Mouse (Mus musculus) forebrain, embryonic 10.5 days (tissue): ENCODE data around the gene Cygb. TPM values are rescaled to one million over a fixed set of nuclear protein-coding genes. Genes with fewer than 3 reads are reported as not detected.
A peak's percentile ranks its signal among the peaks of the same experiment; 100 is the strongest.
"Not testable (repeated sequence)": the region's sequence is repeated elsewhere in the genome, so short reads cannot be mapped to it uniquely, and the experiment has no call there.

Experiments
- DNase-seq: peaks from one replicate; pipeline ENCODE4 v3.0.0-alpha.2; 2017; ENCODE audit warnings: low spot score; ENCODE audit errors: extremely low spot score
- H3K27ac ChIP-seq: fragments of 300-500 bp; sonication (generic); 2 replicates; pipeline ENCODE4 v1.5.1; 2016; ENCODE audit warnings: mild to moderate bottlenecking
- H3K27me3 ChIP-seq: fragments of 300-500 bp; sonication (generic); 2 replicates; pipeline ENCODE4 v1.6.1; 2016; ENCODE audit warnings: mild to moderate bottlenecking; ENCODE audit not compliant: poor library complexity, severe bottlenecking
- H3K36me3 ChIP-seq: fragments of 300-500 bp; sonication (generic); replicated peaks from 2 replicates; pipeline ENCODE4 v1.6.1; 2016; ENCODE audit warnings: mild to moderate bottlenecking, moderate library complexity
- H3K4me1 ChIP-seq: fragments of 300-500 bp; sonication (generic); 2 replicates; pipeline ENCODE4 v1.6.1; 2016
- H3K4me3 ChIP-seq: fragments of 300-500 bp; sonication (generic); 2 replicates; pipeline ENCODE4 v1.5.1; 2016; ENCODE audit warnings: mild to moderate bottlenecking, moderate library complexity
- H3K9me3 ChIP-seq: fragments of 300-500 bp; sonication (generic); 2 replicates; pipeline ENCODE4 v1.6.1; 2016; ENCODE audit warnings: mild to moderate bottlenecking, moderate library complexity
- WGBS: fragments of 180-500 bp; shearing (Covaris S2); methylation state at CpG from one replicate; pipeline ENCODE4 v1.1.7; 2016; 5-methylcytosine and 5-hydroxymethylcytosine counted together
- polyA plus RNA-seq: library from polyadenylated mRNA; unstranded; fragments of >200 nt; fragmentation: Nextera tagmentation; extraction: Ambion mirVana; gene quantifications from 2 replicates; pipeline ENCODE4 v1.2.1, GENCODE M21; 2016

The Cygb gene
- polyA plus RNA-seq, 1 experiment from 2014 or later, result 2.5 TPM

GRCm38 (mm10) chr11:116671112-116671844 is 17.2 kb upstream of the Cygb start:
- Histone ChIP-seq H3K27me3 (peaks cover 20% of the 10 kb centered on the region), H3K9me3 (no peaks in the 10 kb centered on the region), H3K4me1 (peaks cover 55% of the 10 kb centered on the region), H3K27ac (peak overlapping the region; percentile 95), H3K36me3 (peaks cover 38% of the 10 kb centered on the region), H3K4me3 (peak overlapping the region; percentile 91)
- WGBS, result 1% methylated on average over 45 of the region's 45 CpGs
- peak; percentile 95 for DNase-seq

GRCm38 (mm10) chr11:116670386-116670785 is 16.3 kb upstream of the Cygb start:
- no peak overlapping the region for H3K27ac ChIP-seq
- peaks cover 29% of the 10 kb centered on the region for H3K36me3 ChIP-seq
- no peaks in the 10 kb centered on the region for H3K9me3 ChIP-seq
- H3K27me3 ChIP-seq, result peaks cover 20% of the 10 kb centered on the region
- 90% methylated on average over 7 of the region's 7 CpGs for WGBS
- H3K4me1 ChIP-seq, result peaks cover 59% of the 10 kb centered on the region
- DNase-seq, result no peak
- 0 out of 2 replicates have a peak overlapping the region, but pooled peaks have one; percentile 91 for H3K4me3 ChIP-seq

- 75% methylated on average over 13 of the region's 13 CpGs for WGBS
Observed at GRCm38 (mm10) chr11:116669787-116670365, 15.8 kb upstream of the Cygb start.

GRCm38 (mm10) chr11:116669316-116669715 is 15.2 kb upstream of the Cygb start:
- no peak for DNase-seq
- Histone ChIP-seq H3K4me1 (peaks cover 62% of the 10 kb centered on the region), H3K27ac (0 out of 2 replicates have a peak overlapping the region, but pooled peaks have one; percentile 17), H3K4me3 (no peak overlapping the region), H3K36me3 (peaks cover 19% of the 10 kb centered on the region), H3K27me3 (peaks cover 20% of the 10 kb centered on the region), H3K9me3 (no peaks in the 10 kb centered on the region)
- 61% methylated on average over 5 of the region's 5 CpGs for WGBS

More at GRCm38 (mm10) chr11:116669787-116670365, 15.8 kb upstream of the Cygb start:
- H3K4me3 ChIP-seq, result no peak overlapping the region
- H3K4me1 ChIP-seq, result peaks cover 62% of the 10 kb centered on the region
- H3K27ac ChIP-seq, result no peak overlapping the region
- no peaks in the 10 kb centered on the region for H3K9me3 ChIP-seq
- H3K27me3 ChIP-seq, result peaks cover 20% of the 10 kb centered on the region
- peaks cover 24% of the 10 kb centered on the region for H3K36me3 ChIP-seq
- DNase-seq, result no peak

GRCm38 (mm10) chr11:116668839-116669238 is 14.7 kb upstream of the Cygb start:
- WGBS, result 42% methylated on average over 7 of the region's 7 CpGs
- Histone ChIP-seq H3K4me1 (peaks cover 63% of the 10 kb centered on the region), H3K9me3 (no peaks in the 10 kb centered on the region), H3K36me3 (peaks cover 14% of the 10 kb centered on the region), H3K27ac (peak overlapping the region; percentile 17; the same call in 1 of the 2 replicates), H3K4me3 (no peak overlapping the region), H3K27me3 (peaks cover 25% of the 10 kb centered on the region)
- no peak for DNase-seq

- Histone ChIP-seq H3K27ac (peak overlapping the region; percentile 17; the same call in 1 of the 2 replicates), H3K4me3 (no peak overlapping the region), H3K9me3 (no peaks in the 10 kb centered on the region), H3K4me1 (peaks cover 62% of the 10 kb centered on the region), H3K27me3 (peaks cover 29% of the 10 kb centered on the region), H3K36me3 (peaks cover 10% of the 10 kb centered on the region)
- DNase-seq, result no peak
- WGBS, result 87% methylated on average over 10 of the region's 10 CpGs
Observed at GRCm38 (mm10) chr11:116668381-116668825, 14.3 kb upstream of the Cygb start.

GRCm38 (mm10) chr11:116667930-116668329 is 13.8 kb upstream of the Cygb start:
- H3K36me3 ChIP-seq, result peaks cover 5% of the 10 kb centered on the region
- H3K4me1 ChIP-seq, result peaks cover 62% of the 10 kb centered on the region
- no peak overlapping the region for H3K27ac ChIP-seq
- peaks cover 34% of the 10 kb centered on the region for H3K27me3 ChIP-seq
- no peaks in the 10 kb centered on the region for H3K9me3 ChIP-seq
- WGBS, result 93% methylated on average over 8 of the region's 8 CpGs
- no peak for DNase-seq
- no peak overlapping the region for H3K4me3 ChIP-seq

GRCm38 (mm10) chr11:116667012-116667411 is 12.9 kb upstream of the Cygb start:
- WGBS, result 90% methylated on average over 5 of the region's 5 CpGs
- H3K4me3 ChIP-seq, H3K9me3 ChIP-seq, H3K36me3 ChIP-seq, H3K27ac ChIP-seq, DNase-seq: not testable (repeated sequence)
- peaks cover 63% of the 10 kb centered on the region for H3K4me1 ChIP-seq
- H3K27me3 ChIP-seq, result peaks cover 43% of the 10 kb centered on the region

GRCm38 (mm10) chr11:116666566-116666965 is 12.5 kb upstream of the Cygb start:
- H3K27ac ChIP-seq, result no peak overlapping the region
- H3K4me3 ChIP-seq, result no peak overlapping the region
- DNase-seq, result no peak
- no peaks in the 10 kb centered on the region for H3K36me3 ChIP-seq
- H3K4me1 ChIP-seq, result peaks cover 67% of the 10 kb centered on the region
- H3K27me3 ChIP-seq, result peaks cover 48% of the 10 kb centered on the region
- no peaks in the 10 kb centered on the region for H3K9me3 ChIP-seq
- WGBS, result 83% methylated on average over 9 of the region's 9 CpGs

- DNase-seq, result no peak
- H3K27ac ChIP-seq, result no peak overlapping the region
- WGBS, result 88% methylated on average over 10 of the region's 10 CpGs
Observed at GRCm38 (mm10) chr11:116665289-116665688, 11.2 kb upstream of the Cygb start.

GRCm38 (mm10) chr11:116661948-116662377 is 7.8 kb upstream of the Cygb start:
- DNase-seq, result no peak
- H3K27ac ChIP-seq, result peak overlapping the region; percentile 64
- peaks cover 53% of the 10 kb centered on the region for H3K27me3 ChIP-seq
- WGBS, result 61% methylated on average over 8 of the region's 8 CpGs
- peaks cover 67% of the 10 kb centered on the region for H3K4me1 ChIP-seq
- H3K36me3 ChIP-seq, result no peaks in the 10 kb centered on the region
- H3K4me3 ChIP-seq, result no peak overlapping the region
- H3K9me3 ChIP-seq, result no peaks in the 10 kb centered on the region

More at GRCm38 (mm10) chr11:116665289-116665688, 11.2 kb upstream of the Cygb start:
- Histone ChIP-seq H3K4me1 (peaks cover 70% of the 10 kb centered on the region), H3K36me3 (no peaks in the 10 kb centered on the region), H3K27me3 (peaks cover 61% of the 10 kb centered on the region), H3K9me3 (no peaks in the 10 kb centered on the region), H3K4me3 (no peak overlapping the region)

GRCm38 (mm10) chr11:116661291-116661947 is 7.3 kb upstream of the Cygb start:
- H3K4me1 ChIP-seq, result peaks cover 72% of the 10 kb centered on the region

More at GRCm38 (mm10) chr11:116661291-116661947, 7.3 kb upstream of the Cygb start:
- WGBS, result 32% methylated on average over 13 of the region's 13 CpGs
- no peaks in the 10 kb centered on the region for H3K36me3 ChIP-seq
- no peaks in the 10 kb centered on the region for H3K9me3 ChIP-seq
- peaks cover 53% of the 10 kb centered on the region for H3K27me3 ChIP-seq
- peak overlapping the region; percentile 1; the same call in 1 of the 2 replicates for H3K4me3 ChIP-seq
- no peak for DNase-seq
- peak overlapping the region; percentile 64 for H3K27ac ChIP-seq
